Mouse (Mus musculus): ENCODE results near the gene H2-DMb1.

DNA sequence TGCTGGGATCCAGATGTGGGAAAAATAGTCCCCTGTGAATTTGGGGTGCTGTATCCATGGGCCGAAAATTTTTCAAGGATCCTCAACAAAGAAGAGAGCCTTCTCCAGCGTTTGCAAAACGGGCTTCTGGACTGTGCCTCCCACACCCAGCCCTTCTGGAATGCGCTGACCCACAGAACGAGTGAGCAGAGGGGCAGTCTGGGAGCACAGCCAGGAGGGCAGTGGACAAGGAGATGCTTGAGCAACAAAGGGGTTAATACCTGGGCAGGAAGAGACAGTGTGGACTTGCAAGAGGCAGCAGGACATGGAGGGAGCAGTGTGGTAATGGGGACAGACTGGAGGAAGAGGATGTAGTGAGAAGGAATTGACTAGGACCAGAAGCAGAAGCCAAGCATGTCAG is 2.7 kb downstream of the H2-DMb1 start:
- TF ChIP-seq POLR2A (IDR thresholded peaks at IDR 0.05; ENCODE audit: low read depth, low read length) (no peak), CTCF (IDR thresholded peaks at IDR 0.05; ENCODE audit: extremely low read depth, insufficient read depth, insufficient read length, insufficient replicate concordance) (no peak)
